ENCODE assay signal across 8 mouse cellular contexts in the genomic region with DNA sequence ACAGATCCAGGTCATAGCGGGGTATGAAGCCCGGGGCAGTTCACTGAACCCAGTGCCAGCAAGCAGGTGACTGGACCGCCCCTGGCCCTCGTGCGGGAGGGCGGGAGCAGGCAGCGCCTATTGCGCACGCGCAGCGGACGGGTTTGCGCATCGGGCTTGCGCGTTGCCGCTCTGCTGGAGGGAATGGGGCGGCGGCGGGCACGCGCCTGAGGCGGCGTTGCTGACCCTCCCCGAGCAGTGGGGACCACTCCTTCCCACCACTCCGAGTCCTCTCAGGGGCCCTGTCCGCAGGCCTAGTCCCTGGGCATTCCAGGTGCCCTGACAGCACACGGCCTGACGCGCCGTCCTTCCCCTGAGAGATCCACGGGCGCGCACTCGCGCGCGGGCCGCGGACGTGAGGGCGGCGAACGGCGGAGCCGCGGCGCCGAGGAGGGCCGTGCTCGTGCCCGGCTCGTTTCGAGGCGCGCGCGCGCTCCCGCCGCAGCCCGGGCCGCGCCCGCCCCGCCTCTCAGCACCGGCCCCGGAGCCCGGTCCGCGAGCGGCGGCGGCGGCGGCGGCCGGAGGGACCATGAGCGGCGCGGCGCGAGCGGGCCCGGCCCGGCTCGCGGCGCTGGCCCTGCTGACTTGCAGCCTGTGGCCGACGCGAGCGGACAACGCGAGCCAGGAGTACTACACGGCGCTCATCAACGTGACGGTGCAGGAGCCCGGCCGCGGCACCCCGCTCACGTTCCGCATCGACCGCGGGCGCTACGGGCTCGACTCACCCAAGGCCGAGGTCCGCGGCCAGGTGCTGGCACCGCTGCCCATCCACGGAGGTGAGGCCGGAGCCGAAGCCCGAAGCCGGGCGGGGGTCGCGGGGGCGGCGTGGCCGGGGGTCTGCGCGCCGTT. TPM values are rescaled to one million over a fixed set of nuclear protein-coding genes. Genes with fewer than 3 reads are reported as not detected.
DNase-seq lines count a peak whose midpoint lies in the region; ATAC-seq and TF ChIP-seq lines count a peak whose summit lies in the region.

A gene (plus strand): TSS at position 514 of the 888 bp plus-strand sequence.

- under 1% methylated on average over 108 of the region's 129 CpGs for WGBS in heart, embryonic 13.5 days
- under 1% methylated on average over 96 of the region's 129 CpGs for WGBS in kidney, postnatal 0 days
- WGBS in liver, adult 2 months = 4% methylated on average over 106 of the region's 129 CpGs

- ATAC-seq in heart, embryonic 13.5 days (ENCODE audit: extremely low read depth, insufficient number of reproducible peaks, low FRiP score, low TSS enrichment) = peak; percentile 80
- peak; percentile 91 for ATAC-seq in kidney, postnatal 0 days (replicated peaks; ENCODE audit: low FRiP score, low read depth)
- peak; percentile 30 for ATAC-seq in monocyte, adult 5-6 weeks (replicated peaks; ENCODE audit: insufficient number of reproducible peaks, low FRiP score, low TSS enrichment, poor library complexity, severe bottlenecking)

- peak within 1 kb of the TSS; percentile 98 for H3K9ac ChIP-seq in heart, embryonic 13.5 days
- H3K9ac ChIP-seq in kidney, postnatal 0 days (ENCODE audit: low read depth, low read length) = peak within 1 kb of the TSS; percentile 91
- peak within 1 kb of the TSS; percentile 99 for H3K9ac ChIP-seq in liver, adult 2 months (ENCODE audit: low read depth, low read length)

- peaks cover 21% of the 10 kb centered on the region; the same call in 1 of the 2 replicates for H3K79me2 ChIP-seq in liver, adult 2 months (ENCODE audit: control insufficient read depth, insufficient read depth, low read length)

- H3K4me2 ChIP-seq in heart, embryonic 13.5 days = peak within 1 kb of the TSS; percentile 90
- H3K4me2 ChIP-seq in kidney, postnatal 0 days (ENCODE audit: low read length) = peak within 1 kb of the TSS; percentile 72

- peak; percentile 95 for DNase-seq in CD4-positive, CD25-positive, alpha-beta regulatory T cell, adult 2 months (ENCODE audit: low read depth, low spot score)
- DNase-seq in c-Kit-negative CD71-positive TER-119-positive erythroid progenitor cells, embryonic 14.5 days (ENCODE audit: low read depth, low spot score) = peak; percentile 54
- DNase-seq in fibroblast of lung, adult 2 months (ENCODE audit: low read depth) = peak; percentile 68
- peak; percentile 92 for DNase-seq in kidney, postnatal 0 days (ENCODE audit: low spot score)
- peak; percentile 79 for DNase-seq in liver, adult 2 months (ENCODE audit: extremely low read depth, low read depth, low spot score)
- peak; percentile 92 to 97 for DNase-seq in spleen, postnatal 4 days (ENCODE audit: low spot score in 2 of 2)

- H3K4me1 ChIP-seq in heart, embryonic 13.5 days = peaks cover 41% of the 10 kb centered on the region
- H3K4me1 ChIP-seq in kidney, postnatal 0 days (replicated peaks; ENCODE audit: insufficient read depth, low read length) = peaks cover 4% of the 10 kb centered on the region; the same call in 1 of the 2 replicates
- peaks cover 9% of the 10 kb centered on the region for H3K4me1 ChIP-seq in liver, adult 2 months (ENCODE audit: control insufficient read depth, insufficient read depth, low read length)

- H3K27ac ChIP-seq in heart, embryonic 13.5 days (replicated peaks) = peak within 1 kb of the TSS; percentile 80
- peak within 1 kb of the TSS; percentile 94 for H3K27ac ChIP-seq in kidney, postnatal 0 days
- peak within 1 kb of the TSS; percentile 99 for H3K27ac ChIP-seq in liver, adult 2 months (replicated peaks; ENCODE audit: insufficient read depth, low read depth, low read length)

- H3K4me3 ChIP-seq in heart, embryonic 13.5 days = peak within 1 kb of the TSS; percentile 93
- peak within 1 kb of the TSS; percentile 72 for H3K4me3 ChIP-seq in kidney, postnatal 0 days (replicated peaks; ENCODE audit: low read depth, low read length)
- H3K4me3 ChIP-seq in liver, adult 2 months (ENCODE audit: insufficient read depth, low read depth, low read length) = peak within 1 kb of the TSS; percentile 98

- no peak for TF ChIP-seq CTCF in kidney, postnatal 0 days (IDR thresholded peaks at IDR 0.05; ENCODE audit: low read depth)
- no peak for TF ChIP-seq CTCF in liver, adult 2 months (IDR thresholded peaks at IDR 0.05; ENCODE audit: low read depth, low read length)

- TF ChIP-seq POLR2A in liver, adult 2 months (IDR thresholded peaks at IDR 0.05; ENCODE audit: extremely low read depth, insufficient read depth, low read length) = 0 out of 2 replicates have a peak, but pooled peaks have one; percentile 43

- H3K27me3 ChIP-seq in heart, embryonic 13.5 days (replicated peaks) = peaks cover 11% of the 10 kb centered on the region
- H3K27me3 ChIP-seq in kidney, postnatal 0 days (ENCODE audit: insufficient read depth, low read length) = no peaks in the 10 kb centered on the region
- H3K27me3 ChIP-seq in liver, adult 2 months (ENCODE audit: control insufficient read depth, insufficient read depth, low read length) = no peaks in the 10 kb centered on the region

- no peaks in the 10 kb centered on the region for H3K9me3 ChIP-seq in heart, embryonic 13.5 days
- H3K9me3 ChIP-seq in kidney, postnatal 0 days (replicated peaks; ENCODE audit: low read length) = no peaks in the 10 kb centered on the region

- H3K36me3 ChIP-seq in heart, embryonic 13.5 days = no peaks in the 10 kb centered on the region
- no peaks in the 10 kb centered on the region for H3K36me3 ChIP-seq in kidney, postnatal 0 days (ENCODE audit: insufficient read depth, low read length)
- H3K36me3 ChIP-seq in liver, adult 2 months (ENCODE audit: control insufficient read depth, insufficient read depth, low read length) = no peaks in the 10 kb centered on the region

RNA-seq across cellular contexts. Expression of the gene that starts here (rescaled TPM):
- 25.7 and 29.6 TPM in 2 replicates for polyA plus RNA-seq in heart, embryonic 13.5 days (2015; fragmentation: Nextera tagmentation; extraction: Ambion mirVana)
- 104 TPM in 2 replicates for polyA plus RNA-seq in kidney, postnatal 0 days (2015; fragmentation: Nextera tagmentation; extraction: Ambion mirVana)
- total RNA-seq in liver, adult 2 months (2014; rRNA removed) = 98.3 and 111 TPM in 2 replicates
- polyA plus RNA-seq in liver, adult 2 months (2012; rRNA removed) = 66.7 and 74.0 TPM in 2 replicates
- total RNA-seq in monocyte, adult 5-6 weeks (2017) = 335 to 628 TPM (median 575 TPM) in 3 replicates

Comparison
In these comparisons a context has a peak if more than half of its experiments do, and no peak if none do; other contexts are left out.
1. Peak in every context shown above with its lines: DNase-seq, ATAC-seq, H3K4me3 ChIP-seq and H3K27ac ChIP-seq.
2. ATAC-seq: peak in every context shown above with its lines; median percentile 91 in kidney, postnatal 0 days; 80 in heart, embryonic 13.5 days; 30 in monocyte, adult 5-6 weeks.